In genomic region chr10:20838685-20839425, GRCm38 (mm10) we compare ENCODE assay signal across 15 mouse cellular contexts.
A peak's percentile ranks its signal among the peaks of the same experiment; 100 is the strongest.
DNase-seq lines count a peak whose midpoint lies in the region; ATAC-seq lines count a peak whose summit lies in the region.
"Had no signal": no experiment of that assay in that cellular context is flagged by ENCODE, and none has a peak within 500 bp of the region (broad histone marks: within the 10 kb centered on the region; RNA-seq: fewer than 3 reads in every experiment).

No protein-coding gene starts in this region.

- H3K27ac ChIP-seq in heart, embryonic 12.5 days (ENCODE audit: poor library complexity, severe bottlenecking) = no peak overlapping the region
- H3K27ac ChIP-seq in embryonic facial prominence, embryonic 13.5 days = peak overlapping the region; percentile 55; the same call in 1 of the 2 replicates
- peak overlapping the region; percentile 30; the same call in 1 of the 2 replicates for H3K27ac ChIP-seq in kidney, embryonic 14.5 days (ENCODE audit: low read depth, low read length)
- peak overlapping the region; percentile 35; the same call in 1 of the 2 replicates for H3K27ac ChIP-seq in limb, embryonic 13.5 days

- 58% methylated on average over 8 of the region's 8 CpGs for WGBS in heart, embryonic 12.5 days
- 41% methylated on average over 8 of the region's 8 CpGs for WGBS in embryonic facial prominence, embryonic 13.5 days
- 34% methylated on average over 8 of the region's 8 CpGs for WGBS in kidney, embryonic 14.5 days
- WGBS in limb, embryonic 13.5 days = 43% methylated on average over 8 of the region's 8 CpGs

- no peaks in the 10 kb centered on the region for H3K36me3 ChIP-seq in heart, embryonic 12.5 days
- no peaks in the 10 kb centered on the region for H3K36me3 ChIP-seq in embryonic facial prominence, embryonic 13.5 days
- H3K36me3 ChIP-seq in kidney, embryonic 14.5 days (ENCODE audit: control insufficient read depth, insufficient read depth, low read length) = no peaks in the 10 kb centered on the region
- H3K36me3 ChIP-seq in limb, embryonic 13.5 days = no peaks in the 10 kb centered on the region

- H3K4me1 ChIP-seq in heart, embryonic 12.5 days (replicated peaks) = peaks cover 21% of the 10 kb centered on the region; the same call in 1 of the 2 replicates
- H3K4me1 ChIP-seq in embryonic facial prominence, embryonic 13.5 days = peaks cover 37% of the 10 kb centered on the region
- H3K4me1 ChIP-seq in kidney, embryonic 14.5 days (ENCODE audit: control insufficient read depth, insufficient read depth, low read length) = peaks cover 10% of the 10 kb centered on the region; the same call in 1 of the 2 replicates
- H3K4me1 ChIP-seq in limb, embryonic 13.5 days = peaks cover 30% of the 10 kb centered on the region

- no peak overlapping the region for H3K4me2 ChIP-seq in heart, embryonic 12.5 days
- no peak overlapping the region for H3K4me2 ChIP-seq in embryonic facial prominence, embryonic 13.5 days
- H3K4me2 ChIP-seq in kidney, embryonic 14.5 days (replicated peaks; ENCODE audit: low read depth, low read length) = no peak overlapping the region
- H3K4me2 ChIP-seq in limb, embryonic 13.5 days (replicated peaks) = no peak overlapping the region
- H3K4me2 ChIP-seq: heart, embryonic 11.5 days had no signal

- no peak for ATAC-seq in heart, embryonic 12.5 days (ENCODE audit: insufficient number of reproducible peaks, low FRiP score)
- no peak for ATAC-seq in embryonic facial prominence, embryonic 13.5 days (ENCODE audit: insufficient number of reproducible peaks, insufficient read depth, low FRiP score, low TSS enrichment, low read depth)
- ATAC-seq in kidney, embryonic 14.5 days (ENCODE audit: low FRiP score, low TSS enrichment) = no peak
- peak; percentile 54; the same call in 1 of the 2 replicates for ATAC-seq in limb, embryonic 13.5 days (ENCODE audit: low FRiP score, low read depth)
- ATAC-seq: activated CD4-positive, CD25-positive, alpha-beta regulatory T cell, adult 4 months; intestine, postnatal 0 days had no signal

- H3K27me3 ChIP-seq in heart, embryonic 12.5 days (replicated peaks) = no peaks in the 10 kb centered on the region
- H3K27me3 ChIP-seq in embryonic facial prominence, embryonic 13.5 days = no peaks in the 10 kb centered on the region
- H3K27me3 ChIP-seq in kidney, embryonic 14.5 days (ENCODE audit: control insufficient read depth, insufficient read depth, low read length) = no peaks in the 10 kb centered on the region
- H3K27me3 ChIP-seq in limb, embryonic 13.5 days = no peaks in the 10 kb centered on the region

- H3K4me3 ChIP-seq in heart, embryonic 12.5 days = no peak overlapping the region
- H3K4me3 ChIP-seq in embryonic facial prominence, embryonic 13.5 days = no peak overlapping the region
- H3K4me3 ChIP-seq in kidney, embryonic 14.5 days (ENCODE audit: low read length) = no peak overlapping the region
- no peak overlapping the region for H3K4me3 ChIP-seq in limb, embryonic 13.5 days
- H3K4me3 ChIP-seq: erythroblast, embryonic 14.5 days had no signal

- H3K9ac ChIP-seq in heart, embryonic 12.5 days = no peak overlapping the region
- no peak overlapping the region for H3K9ac ChIP-seq in embryonic facial prominence, embryonic 13.5 days
- H3K9ac ChIP-seq in kidney, embryonic 14.5 days (ENCODE audit: low read depth, low read length) = no peak overlapping the region
- no peak overlapping the region for H3K9ac ChIP-seq in limb, embryonic 13.5 days

- H3K9me3 ChIP-seq in heart, embryonic 12.5 days (replicated peaks) = no peaks in the 10 kb centered on the region
- H3K9me3 ChIP-seq in embryonic facial prominence, embryonic 13.5 days = no peaks in the 10 kb centered on the region
- H3K9me3 ChIP-seq in kidney, embryonic 14.5 days (ENCODE audit: control insufficient read depth, low read length) = no peaks in the 10 kb centered on the region
- H3K9me3 ChIP-seq in limb, embryonic 13.5 days = no peaks in the 10 kb centered on the region

- DNase-seq in heart, adult 11 months = peak; percentile 84
- DNase-seq in lung, postnatal 36 days = no peak
- DNase-seq in layer of hippocampus, postnatal 25 days (ENCODE audit: extremely low spot score in 1 of 2, low spot score in 1 of 2) = no peak
- no peak for DNase-seq in cerebellum, postnatal 25 days
- DNase-seq: gastrocnemius, postnatal 10 days; lung, adult 18-20 months; midbrain, embryonic 14.5 days had no signal
